Mouse (Mus musculus) hindbrain, embryonic 15.5 days (tissue): ENCODE data around the gene Vkorc1. TPM values are rescaled to one million over a fixed set of nuclear protein-coding genes. Genes with fewer than 3 reads are reported as not detected.
"Not testable (repeated sequence)": the region's sequence is repeated elsewhere in the genome, so short reads cannot be mapped to it uniquely, and the experiment has no call there.

Source experiments
- ATAC-seq: fragments of 200-750 bp; cut with Nextera tagmentation; 2 replicates; pipeline ENCODE4 v1.8.0; 2017; ENCODE audit warnings: low read depth, moderate number of reproducible peaks, moderate TSS enrichment; ENCODE audit not compliant: low FRiP score
- H3K27ac ChIP-seq: fragments of 300-500 bp; sonication (generic); replicated peaks from 2 replicates; pipeline ENCODE4 v1.5.1; 2015; ENCODE audit warnings: mild to moderate bottlenecking, inconsistent platforms
- H3K27me3 ChIP-seq: fragments of 300-500 bp; sonication (generic); 2 replicates; pipeline ENCODE4 v1.6.1; 2015; ENCODE audit warnings: control low read depth, inconsistent platforms
- H3K36me3 ChIP-seq: fragments of 300-500 bp; sonication (generic); 2 replicates; pipeline ENCODE4 v1.6.1; 2015; ENCODE audit warnings: control low read depth, inconsistent platforms
- H3K4me1 ChIP-seq: fragments of 300-500 bp; sonication (generic); replicated peaks from 2 replicates; pipeline ENCODE4 v1.6.1; 2015; ENCODE audit warnings: control low read depth, inconsistent platforms
- H3K4me2 ChIP-seq: fragments of 300-500 bp; sonication (generic); 2 replicates; pipeline ENCODE4 v1.6.1; 2015; ENCODE audit warnings: moderate library complexity, mild to moderate bottlenecking, inconsistent platforms
- H3K4me3 ChIP-seq: fragments of 300-500 bp; sonication (generic); 2 replicates; pipeline ENCODE4 v1.5.1; 2015; ENCODE audit warnings: mild to moderate bottlenecking, inconsistent platforms
- H3K9ac ChIP-seq: fragments of 300-500 bp; sonication (generic); 2 replicates; pipeline ENCODE4 v1.6.1; 2015; ENCODE audit warnings: inconsistent platforms
- H3K9me3 ChIP-seq: fragments of 300-500 bp; sonication (generic); 2 replicates; pipeline ENCODE4 v1.6.1; 2016; ENCODE audit warnings: control low read depth, inconsistent platforms
- WGBS: fragments of 180-500 bp; shearing (Covaris S2); methylation state at CpG from one replicate; pipeline ENCODE4 v1.1.7; 2015; 5-methylcytosine and 5-hydroxymethylcytosine counted together
- polyA plus RNA-seq: library from polyadenylated mRNA; unstranded; fragments of >200 nt; fragmentation: Nextera tagmentation; extraction: Ambion mirVana; gene quantifications from 2 replicates; pipeline ENCODE4 v1.2.1, GENCODE M21; 2015

Vkorc1 gene
- polyA plus RNA-seq, 1 experiment from 2014 or later: 69.6 TPM

DNA sequence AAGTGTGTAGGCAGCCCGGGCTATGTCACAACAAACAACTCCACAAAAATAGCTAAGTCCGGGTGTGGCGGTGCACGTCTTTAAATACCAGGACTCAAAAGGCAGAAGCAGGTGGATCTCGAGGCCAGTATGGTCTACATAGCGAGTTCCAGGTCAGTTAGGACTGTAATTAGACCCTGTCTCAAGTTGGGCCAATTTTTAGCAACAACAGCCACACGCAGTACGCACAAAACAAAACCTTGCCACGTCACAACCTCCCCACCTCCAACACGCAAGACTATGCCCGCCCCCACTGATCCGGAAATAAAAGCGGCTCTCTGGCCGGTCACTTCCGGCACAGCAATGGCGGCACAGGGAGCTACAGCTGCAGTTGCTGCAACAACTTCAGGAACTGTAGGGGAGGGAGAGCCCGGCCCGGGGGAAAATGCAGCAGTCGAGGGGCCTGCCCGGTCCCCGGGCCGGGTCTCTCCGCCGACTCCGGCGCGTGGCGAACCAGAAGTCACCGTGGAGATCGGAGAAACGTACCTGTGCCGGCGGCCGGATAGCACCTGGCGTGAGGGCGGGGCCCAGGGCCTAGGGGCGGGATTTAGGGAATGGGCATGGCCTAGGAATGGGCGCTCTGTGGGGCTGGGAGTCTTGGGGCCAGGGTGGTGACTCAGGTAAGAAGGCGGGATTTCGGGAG is 16.9 kb upstream of the Vkorc1 start, which contains the start of gene Kat8:
Kat8 (plus strand) TSS at position 327 of the 682 bp plus-strand sequence.
- H3K4me2 ChIP-seq: peak within 1 kb of the TSS; percentile 70
- peak; percentile 96 for ATAC-seq
- peak within 1 kb of the TSS; percentile 83 for H3K27ac ChIP-seq
- no peaks in the 10 kb centered on the region for H3K27me3 ChIP-seq
- H3K9ac ChIP-seq: peak within 1 kb of the TSS; percentile 67
- peaks cover 15% of the 10 kb centered on the region for H3K4me1 ChIP-seq
- H3K9me3 ChIP-seq: no peaks in the 10 kb centered on the region
- WGBS: 1% methylated on average over 40 of the region's 40 CpGs
- peaks cover 32% of the 10 kb centered on the region for H3K36me3 ChIP-seq
- H3K4me3 ChIP-seq: peak within 1 kb of the TSS; percentile 61

- H3K4me2 ChIP-seq: no peak overlapping the region
- WGBS: 89% methylated on average over 4 of the region's 4 CpGs
- H3K9ac ChIP-seq: no peak overlapping the region
- peaks cover 25% of the 10 kb centered on the region for H3K36me3 ChIP-seq
- no peak overlapping the region for H3K27ac ChIP-seq
- ATAC-seq: no peak
- no peaks in the 10 kb centered on the region for H3K27me3 ChIP-seq
- H3K4me3 ChIP-seq: no peak overlapping the region
- no peaks in the 10 kb centered on the region for H3K9me3 ChIP-seq
- peaks cover 29% of the 10 kb centered on the region for H3K4me1 ChIP-seq
Observed at GRCm38 (mm10) chr7:127908656-127909055, 13.2 kb upstream of the Vkorc1 start.

- no peak overlapping the region for H3K27ac ChIP-seq
- H3K27me3 ChIP-seq: no peaks in the 10 kb centered on the region
- no peak overlapping the region for H3K4me3 ChIP-seq
- WGBS: 93% methylated on average over 12 of the region's 12 CpGs
- no peak overlapping the region for H3K9ac ChIP-seq
- no peaks in the 10 kb centered on the region for H3K9me3 ChIP-seq
- ATAC-seq: no peak
- peaks cover 23% of the 10 kb centered on the region for H3K4me1 ChIP-seq
- H3K4me2 ChIP-seq: no peak overlapping the region
- peaks cover 25% of the 10 kb centered on the region for H3K36me3 ChIP-seq
Observed at GRCm38 (mm10) chr7:127907939-127908338, 12.5 kb upstream of the Vkorc1 start.

- H3K4me3 ChIP-seq: peak within 1 kb of the TSS; percentile 51
- H3K4me1 ChIP-seq: peaks cover 14% of the 10 kb centered on the region
- peak within 1 kb of the TSS; percentile 72 for H3K4me2 ChIP-seq
- H3K27ac ChIP-seq: peak within 1 kb of the TSS; percentile 84
- WGBS: 9% methylated on average over 38 of the region's 38 CpGs
- peak; percentile 93 for ATAC-seq
- H3K27me3 ChIP-seq: no peaks in the 10 kb centered on the region
- H3K36me3 ChIP-seq: peaks cover 20% of the 10 kb centered on the region
- peak within 1 kb of the TSS; percentile 66 for H3K9ac ChIP-seq
- H3K9me3 ChIP-seq: no peaks in the 10 kb centered on the region
Observed at GRCm38 (mm10) chr7:127903971-127904796, 8.8 kb upstream of the Vkorc1 start, which contains the start of gene Bckdk. TSS of gene Bckdk (plus strand) at chr7:127904082.

- H3K27ac ChIP-seq: no peak overlapping the region
- no peaks in the 10 kb centered on the region for H3K9me3 ChIP-seq
- peaks cover 14% of the 10 kb centered on the region for H3K4me1 ChIP-seq
- H3K4me2 ChIP-seq: no peak overlapping the region
- H3K4me3 ChIP-seq: no peak overlapping the region
- H3K36me3 ChIP-seq: peaks cover 5% of the 10 kb centered on the region
- no peaks in the 10 kb centered on the region for H3K27me3 ChIP-seq
- H3K9ac ChIP-seq: no peak overlapping the region
- ATAC-seq: no peak
- 87% methylated on average over 2 of the region's 2 CpGs for WGBS
Observed at GRCm38 (mm10) chr7:127901772-127902171, 6.4 kb upstream of the Vkorc1 start.

GRCm38 (mm10) chr7:127899997-127900396 is 4.6 kb upstream of the Vkorc1 start:
- ATAC-seq: no peak
- H3K9ac ChIP-seq: no peak overlapping the region
- no peaks in the 10 kb centered on the region for H3K27me3 ChIP-seq
- H3K9me3 ChIP-seq: no peaks in the 10 kb centered on the region
- whole genome bisulfite sequencing: 59% methylated on average over 7 of the region's 7 CpGs
- H3K36me3 ChIP-seq: no peaks in the 10 kb centered on the region
- no peak overlapping the region for H3K4me2 ChIP-seq
- H3K27ac ChIP-seq: no peak overlapping the region
- H3K4me3 ChIP-seq: no peak overlapping the region
- peaks cover 10% of the 10 kb centered on the region for H3K4me1 ChIP-seq

GRCm38 (mm10) chr7:127898179-127898956 is 3.0 kb upstream of the Vkorc1 start:
- Histone ChIP-seq H3K9me3 (no peaks in the 10 kb centered on the region), H3K4me1 (peaks cover 11% of the 10 kb centered on the region), H3K36me3 (no peaks in the 10 kb centered on the region), H3K27ac (no peak overlapping the region), H3K27me3 (no peaks in the 10 kb centered on the region), H3K4me3 (no peak overlapping the region), H3K4me2 (no peak overlapping the region), H3K9ac (no peak overlapping the region)
- ATAC-seq: no peak
- 37% methylated on average over 10 of the region's 10 CpGs for WGBS

GRCm38 (mm10) chr7:127897542-127897941 is 2.1 kb upstream of the Vkorc1 start:
- Histone ChIP-seq H3K27ac (no peak overlapping the region), H3K9me3 (no peaks in the 10 kb centered on the region), H3K36me3 (peaks cover 8% of the 10 kb centered on the region), H3K27me3 (no peaks in the 10 kb centered on the region), H3K9ac (no peak overlapping the region), H3K4me3 (no peak overlapping the region), H3K4me1 (peaks cover 11% of the 10 kb centered on the region), H3K4me2 (no peak overlapping the region)
- 92% methylated on average over 7 of the region's 7 CpGs for WGBS
- ATAC-seq: no peak

DNA sequence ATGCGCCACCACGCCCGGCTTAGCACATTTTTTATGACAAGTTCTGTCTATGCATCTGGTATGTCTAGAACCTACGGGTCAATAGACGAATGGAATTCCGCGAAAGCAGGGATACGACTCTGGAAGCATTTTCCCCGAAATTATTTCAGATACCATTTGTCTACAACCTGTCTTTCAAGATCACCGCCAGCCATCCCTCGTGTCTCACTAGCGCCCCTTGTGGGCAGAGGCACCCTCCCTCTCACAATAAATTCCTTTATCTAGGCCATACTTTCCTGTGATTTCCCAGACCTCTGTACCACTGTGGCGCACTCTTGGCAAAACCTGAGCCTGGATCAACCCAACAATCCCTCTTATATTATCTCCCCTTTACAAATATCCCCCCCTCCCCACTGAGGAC is 967 bp upstream of the Vkorc1 start:
- no peak overlapping the region for H3K4me3 ChIP-seq
- peaks cover 11% of the 10 kb centered on the region for H3K4me1 ChIP-seq
- no peak overlapping the region for H3K9ac ChIP-seq
- no peaks in the 10 kb centered on the region for H3K9me3 ChIP-seq
- ATAC-seq: no peak
- peaks cover 10% of the 10 kb centered on the region for H3K36me3 ChIP-seq
- WGBS: 57% methylated on average over 13 of the region's 13 CpGs
- H3K4me2 ChIP-seq: no peak overlapping the region
- no peak overlapping the region for H3K27ac ChIP-seq
- H3K27me3 ChIP-seq: no peaks in the 10 kb centered on the region

GRCm38 (mm10) chr7:127895891-127896290 is 474 bp upstream of the Vkorc1 start:
- 0 out of 2 replicates have a peak overlapping the region, but pooled peaks have one; percentile 51 for H3K27ac ChIP-seq
- not testable (repeated sequence) for H3K9ac ChIP-seq, H3K27me3 ChIP-seq, H3K9me3 ChIP-seq, ATAC-seq, H3K36me3 ChIP-seq
- H3K4me1 ChIP-seq: peaks cover 11% of the 10 kb centered on the region
- WGBS: 71% methylated on average over 7 of the region's 7 CpGs
- peak overlapping the region; percentile 82 for H3K4me3 ChIP-seq
- H3K4me2 ChIP-seq: peak overlapping the region; percentile 87

- Histone ChIP-seq H3K36me3 (peaks cover 14% of the 10 kb centered on the region), H3K4me1 (peaks cover 11% of the 10 kb centered on the region), H3K4me2 (peak overlapping the region; percentile 87), H3K27ac (no peak overlapping the region), H3K9me3 (no peaks in the 10 kb centered on the region), H3K4me3 (peak overlapping the region; percentile 82), H3K27me3 (no peaks in the 10 kb centered on the region), H3K9ac (no peak overlapping the region)
- 87% methylated on average over 5 of the region's 5 CpGs for WGBS
- ATAC-seq: no peak
Observed at GRCm38 (mm10) chr7:127894480-127894879, 937 bp downstream of the Vkorc1 start.
